Mouse (Mus musculus) CD4-positive, CD25-positive, alpha-beta regulatory T cell (primary cell): ENCODE measurements around the gene Gm20870. TPM values are rescaled to one million over a fixed set of nuclear protein-coding genes. Genes with fewer than 3 reads are reported as not detected.

Experiments
- polyA plus RNA-seq: library from polyadenylated mRNA; unstranded; fragments of 100-300 nt; shearing (Covaris generic); gene quantifications from one replicate; pipeline ENCODE4 v1.2.1, GENCODE M21; 2017

The Gm20870 gene
- polyA plus RNA-seq = not detected

DNA sequence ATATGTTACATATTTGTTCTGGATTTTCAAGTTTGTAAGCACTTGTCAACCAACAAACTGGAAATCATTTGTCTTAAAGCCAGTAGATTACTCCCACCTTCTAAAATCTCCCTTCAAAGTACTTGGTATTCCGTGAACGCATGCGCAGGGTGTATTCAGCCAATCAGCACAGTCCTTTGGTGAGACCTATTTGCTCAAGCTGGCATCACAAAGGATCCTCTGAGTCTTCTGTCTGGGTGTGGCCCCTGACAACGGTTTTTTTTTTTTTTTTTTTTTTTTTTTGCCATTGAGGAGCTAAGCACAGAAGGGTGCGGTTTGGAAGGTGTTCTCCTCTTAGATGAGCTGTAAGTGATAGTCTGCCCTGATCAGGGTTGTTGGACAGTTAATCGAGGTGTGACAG, at the start of gene Gm20870:
Gene Gm20870 (plus strand): TSS at position 301 of the 400 bp plus-strand sequence.

Other genes with a start within 250 kb of the Gm20870 start
- not detected for gene Gm20869, start 222.6 kb upstream of the Gm20870 start, polyA plus RNA-seq